Comparison of ENCODE assay signal across 8 mouse cellular contexts in genomic region chr9:65578801-65579249, GRCm38 (mm10). TPM values are rescaled to one million over a fixed set of nuclear protein-coding genes. Genes with fewer than 3 reads are reported as not detected.
DNase-seq lines count a peak whose midpoint lies in the region; ATAC-seq and TF ChIP-seq lines count a peak whose summit lies in the region.

No protein-coding gene starts in this region.

- peaks cover 15% of the 10 kb centered on the region for H3K4me1 ChIP-seq in bone marrow, adult 2 months (ENCODE audit: control insufficient read depth, insufficient read depth, low read length)
- H3K4me1 ChIP-seq in heart, embryonic 15.5 days (replicated peaks) = peaks cover 60% of the 10 kb centered on the region
- peaks cover 37% of the 10 kb centered on the region for H3K4me1 ChIP-seq in stomach, embryonic 15.5 days

- peak overlapping the region; percentile 64; the same call in 1 of the 2 replicates for H3K9ac ChIP-seq in heart, embryonic 15.5 days
- H3K9ac ChIP-seq in stomach, embryonic 15.5 days = no peak overlapping the region; the same call in 1 of the 2 replicates

- H3K4me2 ChIP-seq in heart, embryonic 15.5 days = peak overlapping the region; percentile 65
- peak overlapping the region; percentile 72 for H3K4me2 ChIP-seq in stomach, embryonic 15.5 days

- TF ChIP-seq POLR2A in bone marrow, adult 2 months (IDR thresholded peaks at IDR 0.05; ENCODE audit: borderline replicate concordance, control insufficient read depth, low read depth, low read length) = no peak

- peak; percentile 64 for DNase-seq in CD4-positive, CD25-positive, alpha-beta regulatory T cell, adult 2 months (ENCODE audit: low read depth, low spot score)
- DNase-seq in kidney, postnatal 10 days = peak; percentile 69
- DNase-seq in layer of hippocampus, adult 9-11 months = no peak
- no peak for DNase-seq in retina, embryonic 14.5 days (ENCODE audit: low spot score)

- H3K4me3 ChIP-seq in bone marrow, adult 2 months (replicated peaks; ENCODE audit: control insufficient read depth, low read depth, low read length) = peak overlapping the region; percentile 81
- H3K4me3 ChIP-seq in heart, embryonic 15.5 days = peak overlapping the region; percentile 57
- H3K4me3 ChIP-seq in stomach, embryonic 15.5 days (replicated peaks) = peak overlapping the region; percentile 65

- H3K36me3 ChIP-seq in heart, embryonic 15.5 days = no peaks in the 10 kb centered on the region
- no peaks in the 10 kb centered on the region for H3K36me3 ChIP-seq in stomach, embryonic 15.5 days

- no peaks in the 10 kb centered on the region for H3K9me3 ChIP-seq in heart, embryonic 15.5 days (replicated peaks)
- H3K9me3 ChIP-seq in stomach, embryonic 15.5 days = no peaks in the 10 kb centered on the region

- no peaks in the 10 kb centered on the region for H3K27me3 ChIP-seq in heart, embryonic 15.5 days
- H3K27me3 ChIP-seq in stomach, embryonic 15.5 days (replicated peaks) = no peaks in the 10 kb centered on the region

- peak overlapping the region; percentile 83 for H3K27ac ChIP-seq in bone marrow, adult 2 months (ENCODE audit: control insufficient read depth, insufficient read depth, low read depth, low read length, poor library complexity)
- H3K27ac ChIP-seq in heart, embryonic 15.5 days = peak overlapping the region; percentile 71
- H3K27ac ChIP-seq in stomach, embryonic 15.5 days = peak overlapping the region; percentile 80

- no peak for TF ChIP-seq CTCF in bone marrow, adult 2 months (IDR thresholded peaks at IDR 0.05; ENCODE audit: control insufficient read depth, insufficient read depth, low read length)

- no peak for ATAC-seq in heart, embryonic 15.5 days (replicated peaks; ENCODE audit: insufficient number of reproducible peaks, insufficient read depth, low FRiP score, low read depth)
- peak; percentile 41 for ATAC-seq in megakaryocyte, adult 5-6 weeks (ENCODE audit: poor library complexity, severe bottlenecking)
- no peak for ATAC-seq in stomach, embryonic 15.5 days (ENCODE audit: insufficient read depth, low FRiP score, low read depth)

- 1% methylated on average over 9 of the region's 9 CpGs for WGBS in bone marrow, adult 2 months
- 33% methylated on average over 9 of the region's 9 CpGs for WGBS in heart, embryonic 15.5 days
- WGBS in stomach, embryonic 15.5 days = 37% methylated on average over 9 of the region's 9 CpGs

RNA-seq across cellular contexts. Expression of gene Plekho2, which starts 1.0 kb away (rescaled TPM):
- 25.7 and 55.0 TPM in 2 replicates for polyA plus RNA-seq in bone marrow, adult 2 months (2011; ENCODE audit: insufficient read depth, insufficient read length, low replicate concordance, missing spikeins)
- polyA plus RNA-seq in heart, embryonic 15.5 days (2015; fragmentation: Nextera tagmentation; extraction: Ambion mirVana) = 9.8 and 14.8 TPM in 2 replicates
- total RNA-seq in megakaryocyte, adult 5-6 weeks (2015) = 59.1 and 68.1 TPM in 2 replicates
- 52.5 and 60.6 TPM in 2 replicates for total RNA-seq in megakaryocyte, adult 5-6 weeks (2017)
- polyA plus RNA-seq in stomach, embryonic 15.5 days (2015; fragmentation: Nextera tagmentation; extraction: Ambion mirVana) = 17.0 and 18.1 TPM in 2 replicates

RNA-seq across cellular contexts. Expression of gene Pif1, which starts 8.1 kb away (rescaled TPM):
- 16.5 and 29.8 TPM in 2 replicates for polyA plus RNA-seq in bone marrow, adult 2 months (2011; ENCODE audit: insufficient read depth, insufficient read length, low replicate concordance, missing spikeins)
- polyA plus RNA-seq in heart, embryonic 15.5 days (2015; fragmentation: Nextera tagmentation; extraction: Ambion mirVana) = 9.8 and 12.8 TPM in 2 replicates
- total RNA-seq in megakaryocyte, adult 5-6 weeks (2015) = 12.1 and 12.6 TPM in 2 replicates
- 12.7 and 16.9 TPM in 2 replicates for total RNA-seq in megakaryocyte, adult 5-6 weeks (2017)
- polyA plus RNA-seq in stomach, embryonic 15.5 days (2015; fragmentation: Nextera tagmentation; extraction: Ambion mirVana) = 11.4 and 12.3 TPM in 2 replicates

RNA-seq across cellular contexts. Expression of gene Rbpms2, which starts 50.6 kb away (rescaled TPM):
- 32.3 and 68.4 TPM in 2 replicates for polyA plus RNA-seq in bone marrow, adult 2 months (2011; ENCODE audit: insufficient read depth, insufficient read length, low replicate concordance, missing spikeins)
- 90.2 and 98.2 TPM in 2 replicates for polyA plus RNA-seq in heart, embryonic 15.5 days (2015; fragmentation: Nextera tagmentation; extraction: Ambion mirVana)
- 0.45 TPM in 1 of 2 replicates, not detected in the other for total RNA-seq in megakaryocyte, adult 5-6 weeks (2015)
- not detected in 2 replicates for total RNA-seq in megakaryocyte, adult 5-6 weeks (2017)
- 19.3 and 23.2 TPM in 2 replicates for polyA plus RNA-seq in stomach, embryonic 15.5 days (2015; fragmentation: Nextera tagmentation; extraction: Ambion mirVana)

RNA-seq across cellular contexts. Expression of gene Ankdd1a, which starts 58.8 kb away (rescaled TPM):
- polyA plus RNA-seq in bone marrow, adult 2 months (2011; ENCODE audit: insufficient read depth, insufficient read length, low replicate concordance, missing spikeins) = 1.2 TPM in 1 of 2 replicates, not detected in the other
- polyA plus RNA-seq in heart, embryonic 15.5 days (2015; fragmentation: Nextera tagmentation; extraction: Ambion mirVana) = not detected in 2 replicates
- total RNA-seq in megakaryocyte, adult 5-6 weeks (2015) = not detected in 2 replicates
- 0.08 TPM in 1 of 2 replicates, not detected in the other for total RNA-seq in megakaryocyte, adult 5-6 weeks (2017)
- polyA plus RNA-seq in stomach, embryonic 15.5 days (2015; fragmentation: Nextera tagmentation; extraction: Ambion mirVana) = 0.14 TPM in 1 of 2 replicates, not detected in the other

Comparison
In these comparisons a context has a peak if more than half of its experiments do, and no peak if none do; other contexts are left out.
1. DNase-seq: peak in CD4-positive, CD25-positive, alpha-beta regulatory T cell, adult 2 months (single experiment) and kidney, postnatal 10 days (single experiment); none in layer of hippocampus, adult 9-11 months (single experiment) and retina, embryonic 14.5 days (single experiment).
2. Peak in every context shown above with its lines, with median percentiles within 50 percentile points of each other: H3K27ac ChIP-seq and H3K4me3 ChIP-seq.